20 mouse cellular contexts compared by ENCODE assay signal in genomic region chr14:51611210-51611609, GRCm38 (mm10). TPM values are rescaled to one million over a fixed set of nuclear protein-coding genes. Genes with fewer than 3 reads are reported as not detected.
DNase-seq lines count a peak whose midpoint lies in the region; TF ChIP-seq lines count a peak whose summit lies in the region.
"Had no signal": no experiment of that assay in that cellular context is flagged by ENCODE, and none has a peak within 500 bp of the region (broad histone marks: within the 10 kb centered on the region; RNA-seq: fewer than 3 reads in every experiment).

Gm17078 (minus strand) TSS chr14:51611310.

- no peak for DNase-seq in testis, postnatal 14 days (ENCODE audit: low spot score)
- DNase-seq: adrenal gland, adult 2 months; adrenal gland, adult 8-10 months; adrenal gland, postnatal 10 days; adrenal gland, postnatal 14 days; adrenal gland, postnatal 25 days; adrenal gland, postnatal 36 days; B cell, adult 2 months; cerebellum, adult 11 months; cerebellum, adult 11-12 months; cerebellum, adult 18-20 months; cerebellum, adult 2 months had no signal

- H3K27me3 ChIP-seq in testis, adult 2 months (ENCODE audit: control insufficient read depth, insufficient read depth, low read length): no peaks in the 10 kb centered on the region
- H3K27me3 ChIP-seq: CH12.LX, Patski had no signal

- TF ChIP-seq POLR2A in testis, adult 2 months (IDR thresholded peaks at IDR 0.05; ENCODE audit: control insufficient read depth, low read depth, low read length): no peak

- H3K36me3 ChIP-seq in testis, adult 2 months (ENCODE audit: control insufficient read depth, insufficient read depth, low read length): no peaks in the 10 kb centered on the region
- H3K36me3 ChIP-seq: G1E had no signal

- no peaks in the 10 kb centered on the region for H3K4me1 ChIP-seq in testis, adult 2 months (ENCODE audit: control insufficient read depth, insufficient read depth, low read length)

- peak within 1 kb of the TSS; percentile 65 for H3K4me3 ChIP-seq in testis, adult 2 months (ENCODE audit: control insufficient read depth, low read depth, low read length)

- no peak for TF ChIP-seq CTCF in testis, adult 2 months (IDR thresholded peaks at IDR 0.05; ENCODE audit: control insufficient read depth, insufficient read depth, insufficient replicate concordance, low read depth, low read length)

- H3K27ac ChIP-seq in testis, adult 2 months (ENCODE audit: control insufficient read depth, insufficient read depth, low read depth, low read length): no peak within 1 kb of the TSS

RNA-seq across cellular contexts. Expression of gene Gm17078, which starts in this region (rescaled TPM):
- polyA plus RNA-seq in testis, adult 2 months (2012; rRNA removed): 0.26 and 0.38 TPM in 2 replicates
- polyA plus RNA-seq: activated CD4-positive, CD25-positive, alpha-beta regulatory T cell, adult 4 months; adrenal gland, adult 2 months; brain, embryonic 14.5 days; C2C12; CD4-positive, CD25-positive, alpha-beta regulatory T cell, adult 4 months; cerebellum, adult 2 months; G1E; Patski had no signal
